Mouse (Mus musculus) heart, embryonic 14.5 days (tissue): ENCODE data around the gene Frat1. TPM values are rescaled to one million over a fixed set of nuclear protein-coding genes. Genes with fewer than 3 reads are reported as not detected.

ENCODE experiments used
- ATAC-seq: fragments of 200-750 bp; cut with Nextera tagmentation; 2 replicates; pipeline ENCODE4 v1.8.0; 2017; ENCODE audit warnings: low read depth, moderate TSS enrichment; ENCODE audit not compliant: insufficient number of reproducible peaks, insufficient read depth, low FRiP score
- H3K27ac ChIP-seq, 2 experiments: fragments of 200-500 bp in 1 of 2; fragments of 300-500 bp in 1 of 2; sonication (generic) in 1 of 2; replicated peaks in 1 of 2; 2 replicates each; pipeline ENCODE4 v1.5.1; 2012 to 2014; ENCODE audit warnings: low read depth in 2 of 2, low read length in 2 of 2, control low read depth in 1 of 2, mild to moderate bottlenecking in 1 of 2, mixed read lengths in 1 of 2; ENCODE audit not compliant: control insufficient read depth in 1 of 2, insufficient read depth in 1 of 2
- H3K27me3 ChIP-seq: fragments of 300-500 bp; sonication (generic); 2 replicates; pipeline ENCODE4 v1.6.1; 2014; ENCODE audit warnings: mild to moderate bottlenecking, low read length, control low read depth; ENCODE audit not compliant: control insufficient read depth, insufficient read depth
- H3K36me3 ChIP-seq: fragments of 300-500 bp; sonication (generic); 2 replicates; pipeline ENCODE4 v1.6.1; 2014; ENCODE audit warnings: mild to moderate bottlenecking, control low read depth, low read length, mixed read lengths; ENCODE audit not compliant: control insufficient read depth, insufficient read depth
- H3K4me1 ChIP-seq, 2 experiments: fragments of 200-500 bp in 1 of 2; fragments of 300-500 bp in 1 of 2; sonication (generic) in 1 of 2; 2 replicates each; pipeline ENCODE4 v1.6.1; 2012 to 2014; ENCODE audit warnings: low read length in 2 of 2, control low read depth in 1 of 2, mixed read lengths in 1 of 2; ENCODE audit not compliant: control insufficient read depth in 2 of 2, insufficient read depth in 2 of 2
- H3K4me2 ChIP-seq: fragments of 300-500 bp; sonication (generic); 2 replicates; pipeline ENCODE4 v1.6.1; 2014; ENCODE audit warnings: mild to moderate bottlenecking, low read length
- H3K4me3 ChIP-seq, 2 experiments: fragments of 200-500 bp in 1 of 2; fragments of 300-500 bp in 1 of 2; sonication (generic) in 1 of 2; 2 replicates each; pipeline ENCODE4 v1.5.1; 2012 to 2014; ENCODE audit warnings: low read length in 2 of 2, mild to moderate bottlenecking in 2 of 2, control low read depth in 1 of 2, low read depth in 1 of 2, moderate library complexity in 1 of 2; ENCODE audit not compliant: control insufficient read depth in 1 of 2, insufficient read depth in 1 of 2
- H3K9ac ChIP-seq: fragments of 300-500 bp; sonication (generic); 2 replicates; pipeline ENCODE4 v1.6.1; 2014; ENCODE audit warnings: mild to moderate bottlenecking, low read length
- H3K9me3 ChIP-seq: fragments of 300-500 bp; sonication (generic); 2 replicates; pipeline ENCODE4 v1.6.1; 2016; ENCODE audit warnings: low read length, control low read depth; ENCODE audit not compliant: control insufficient read depth
- WGBS: fragments of 180-500 bp; shearing (Covaris S2); extraction: QIAGEN DNeasy Blood & Tissue Kit; methylation state at CpG from one replicate; pipeline ENCODE4 v1.1.7; 2014; 5-methylcytosine and 5-hydroxymethylcytosine counted together
- polyA plus RNA-seq: library from polyadenylated mRNA; unstranded; fragments of >200 nt; fragmentation: Nextera tagmentation; extraction: Ambion mirVana; gene quantifications from 2 replicates; pipeline ENCODE4 v1.2.1, GENCODE M21; 2014

Frat1 gene
- polyA plus RNA-seq, 1 experiment from 2014 or later = 2.6 TPM

- H3K4me3 ChIP-seq = no peak overlapping the region
- no peaks in the 10 kb centered on the region for H3K27me3 ChIP-seq
- no peak overlapping the region for H3K4me2 ChIP-seq
- no peak overlapping the region for H3K9ac ChIP-seq
- H3K27ac ChIP-seq = no peak overlapping the region
- H3K36me3 ChIP-seq = peaks cover 83% of the 10 kb centered on the region
- no peaks in the 10 kb centered on the region for H3K9me3 ChIP-seq
- 79% methylated on average over 2 of the region's 2 CpGs for WGBS
- H3K4me1 ChIP-seq = no peaks in the 10 kb centered on the region
- ATAC-seq = no peak
Measured at GRCm38 (mm10) chr19:41872285-41872684, 42.5 kb downstream of the Frat1 start.

GRCm38 (mm10) chr19:41874356-41874755 is 44.6 kb downstream of the Frat1 start:
- 88% methylated on average over 14 of the region's 14 CpGs for WGBS
- H3K27ac ChIP-seq = no peak overlapping the region
- no peak overlapping the region for H3K9ac ChIP-seq
- no peaks in the 10 kb centered on the region for H3K27me3 ChIP-seq
- no peaks in the 10 kb centered on the region for H3K9me3 ChIP-seq
- no peak overlapping the region for H3K4me3 ChIP-seq
- H3K36me3 ChIP-seq = peaks cover 71% of the 10 kb centered on the region
- no peak for ATAC-seq
- H3K4me1 ChIP-seq = no peaks in the 10 kb centered on the region
- H3K4me2 ChIP-seq = no peak overlapping the region

GRCm38 (mm10) chr19:41881842-41882241 is 52.1 kb downstream of the Frat1 start:
- ATAC-seq = no peak
- Histone ChIP-seq H3K4me2 (no peak overlapping the region), H3K27ac (no peak overlapping the region), H3K36me3 (peaks cover 74% of the 10 kb centered on the region), H3K9ac (no peak overlapping the region), H3K27me3 (no peaks in the 10 kb centered on the region), H3K4me1 (no peaks in the 10 kb centered on the region), H3K4me3 (no peak overlapping the region), H3K9me3 (no peaks in the 10 kb centered on the region)
- 97% methylated on average over 4 of the region's 4 CpGs for WGBS

Other genes starting within 250 kb of the Frat1 start
- 2.1 and 2.9 TPM in 2 replicates for gene Gm340, start 247.6 kb upstream of the Frat1 start, polyA plus RNA-seq
- gene Slit1, start 86.3 kb upstream of the Frat1 start, polyA plus RNA-seq = not detected in 2 replicates
- 13.9 and 14.2 TPM in 2 replicates for gene Arhgap19, start 27.9 kb upstream of the Frat1 start, polyA plus RNA-seq
- 1.2 and 2.0 TPM in 2 replicates for gene Frat2, start 18.2 kb downstream of the Frat1 start, polyA plus RNA-seq
- gene Rrp12, start 66.2 kb downstream of the Frat1 start, polyA plus RNA-seq = 5.8 and 6.4 TPM in 2 replicates
- gene Pgam1, start 82.0 kb downstream of the Frat1 start, polyA plus RNA-seq = 787 and 805 TPM in 2 replicates
- 40.8 and 42.0 TPM in 2 replicates for gene Exosc1, start 103.5 kb downstream of the Frat1 start, polyA plus RNA-seq
- 42.3 and 47.8 TPM in 2 replicates for gene Zdhhc16, start 103.5 kb downstream of the Frat1 start, polyA plus RNA-seq
- 24.4 and 28.3 TPM in 2 replicates for gene Mms19, start 151.2 kb downstream of the Frat1 start, polyA plus RNA-seq
- gene Ubtd1, start 151.8 kb downstream of the Frat1 start, polyA plus RNA-seq = 11.8 and 13.2 TPM in 2 replicates
- gene Ankrd2, start 206.0 kb downstream of the Frat1 start, polyA plus RNA-seq = not detected in 2 replicates
- gene Hoga1, start 215.6 kb downstream of the Frat1 start, polyA plus RNA-seq = 0.74 and 0.76 TPM in 2 replicates
- gene 4933411K16Rik, start 222.3 kb downstream of the Frat1 start, polyA plus RNA-seq = not detected in 2 replicates